Mouse (Mus musculus) embryonic fibroblast, embryonic 13.5 days (primary cell): ENCODE results near the gene Disc1. TPM values are rescaled to one million over a fixed set of nuclear protein-coding genes. Genes with fewer than 3 reads are reported as not detected.
A peak's percentile ranks its signal among the peaks of the same experiment; 100 is the strongest.

Source experiments
- H3K27ac ChIP-seq: 2 replicates; pipeline ENCODE4 v1.5.1; 2012; ENCODE audit warnings: low read length, control low read depth, inconsistent platforms; ENCODE audit not compliant: insufficient read depth
- H3K4me1 ChIP-seq: 2 replicates; pipeline ENCODE4 v1.6.1; 2011; ENCODE audit warnings: low read length; ENCODE audit not compliant: control insufficient read depth, insufficient read depth
- H3K4me3 ChIP-seq: 2 replicates; pipeline ENCODE4 v1.5.1; 2011; ENCODE audit warnings: mild to moderate bottlenecking, control low read depth, low read length; ENCODE audit not compliant: insufficient read depth
- CTCF ChIP-seq: IDR thresholded peaks from 2 replicates; pipeline ENCODE4 v1.5.1; 2011; ENCODE audit warnings: mild to moderate bottlenecking, control low read depth, low read length, moderate library complexity, borderline replicate concordance; ENCODE audit not compliant: insufficient read depth
- POLR2A ChIP-seq: IDR thresholded peaks from 2 replicates; pipeline ENCODE4 v1.6.1; 2011; ENCODE audit warnings: low read depth, mild to moderate bottlenecking, control low read depth, low read length, moderate library complexity
- polyA plus RNA-seq: library from polyadenylated mRNA; stranded (reverse); fragments of >200 nt; gene quantifications from 2 replicates; pipeline ENCODE4 v1.2.4, GENCODE M21; 2011; ENCODE audit warnings: low read depth; ENCODE audit not compliant: missing spikeins, insufficient read length

Disc1 gene
- 1.0 TPM in 2 replicates for polyA plus RNA-seq

- no peak for TF ChIP-seq CTCF
- no peak for TF ChIP-seq POLR2A
- no peak within 1 kb of the TSS for H3K27ac ChIP-seq
- H3K4me3 ChIP-seq: peak within 1 kb of the TSS; percentile 56
- no peaks in the 10 kb centered on the region for H3K4me1 ChIP-seq
Measured at GRCm38 (mm10) chr8:125053505-125054435, at the start of gene Disc1. Gene Disc1 (plus strand): TSS chr8:125054195.

- Histone ChIP-seq H3K4me3 (peak within 1 kb of the TSS; percentile 88), H3K4me1 (no peaks in the 10 kb centered on the region), H3K27ac (peak within 1 kb of the TSS; percentile 22; the same call in 1 of the 2 replicates)
- peak; percentile 59 for TF ChIP-seq POLR2A
- no peak for TF ChIP-seq CTCF
Measured at GRCm38 (mm10) chr8:125012695-125013627, 41.0 kb upstream of the Disc1 start, which contains the start of gene Tsnax. Gene Tsnax (plus strand): TSS chr8:125012997.

- no peak overlapping the region for H3K27ac ChIP-seq
- TF ChIP-seq POLR2A (no peak), CTCF (no peak)
- H3K4me3 ChIP-seq: no peak overlapping the region
- H3K4me1 ChIP-seq: no peaks in the 10 kb centered on the region
Measured at GRCm38 (mm10) chr8:125024085-125024484, 29.9 kb upstream of the Disc1 start.

GRCm38 (mm10) chr8:125027211-125027610 is 26.8 kb upstream of the Disc1 start:
- TF ChIP-seq CTCF: no peak
- no peak overlapping the region for H3K27ac ChIP-seq

GRCm38 (mm10) chr8:125028841-125029240 is 25.2 kb upstream of the Disc1 start:
- Histone ChIP-seq H3K27ac (no peak overlapping the region), H3K4me1 (no peaks in the 10 kb centered on the region), H3K4me3 (no peak overlapping the region)
- no peak for TF ChIP-seq CTCF
- no peak for TF ChIP-seq POLR2A

More at GRCm38 (mm10) chr8:125027211-125027610, 26.8 kb upstream of the Disc1 start:
- H3K4me3 ChIP-seq: no peak overlapping the region
- no peaks in the 10 kb centered on the region for H3K4me1 ChIP-seq

- TF ChIP-seq POLR2A (no peak), CTCF (no peak)
- Histone ChIP-seq H3K4me1 (no peaks in the 10 kb centered on the region), H3K27ac (no peak overlapping the region), H3K4me3 (no peak overlapping the region)
Measured at GRCm38 (mm10) chr8:125031276-125031675, 22.7 kb upstream of the Disc1 start.

- Histone ChIP-seq H3K4me1 (no peaks in the 10 kb centered on the region), H3K27ac (no peak overlapping the region), H3K4me3 (no peak overlapping the region)
- TF ChIP-seq CTCF (peak; percentile 59), POLR2A (no peak)
Measured at GRCm38 (mm10) chr8:125034669-125035068, 19.3 kb upstream of the Disc1 start.

- H3K4me3 ChIP-seq: no peak overlapping the region
- no peaks in the 10 kb centered on the region for H3K4me1 ChIP-seq
- TF ChIP-seq CTCF (no peak), POLR2A (no peak)
- no peak overlapping the region for H3K27ac ChIP-seq
Measured at GRCm38 (mm10) chr8:125037081-125037480, 16.9 kb upstream of the Disc1 start.

- Histone ChIP-seq H3K4me3 (no peak overlapping the region), H3K4me1 (no peaks in the 10 kb centered on the region), H3K27ac (no peak overlapping the region)
- TF ChIP-seq CTCF: no peak
- TF ChIP-seq POLR2A: no peak
Measured at GRCm38 (mm10) chr8:125038731-125039130, 15.3 kb upstream of the Disc1 start.
